ENCODE assay signal across 9 mouse cellular contexts in the genomic region with DNA sequence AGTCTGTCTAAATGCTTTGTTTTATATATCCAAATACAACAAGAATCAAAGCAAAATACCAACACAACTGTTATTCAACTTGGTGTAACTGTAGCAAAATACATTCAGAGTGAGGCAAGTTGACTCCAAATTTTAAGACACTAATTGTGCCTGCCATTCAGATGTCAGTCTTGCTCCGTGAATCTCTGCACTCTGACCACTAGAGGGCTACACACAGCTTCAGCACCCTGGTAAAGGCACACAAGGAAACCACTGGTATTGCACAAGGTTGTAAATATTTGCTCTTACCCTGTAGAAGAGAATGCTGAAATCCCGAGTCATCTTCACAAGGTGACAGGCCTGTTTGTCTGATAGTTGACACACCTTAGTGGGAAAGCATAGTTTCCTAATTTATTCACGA. TPM values are rescaled to one million over a fixed set of nuclear protein-coding genes. Genes with fewer than 3 reads are reported as not detected.
DNase-seq lines count a peak whose midpoint lies in the region; ATAC-seq lines count a peak whose summit lies in the region.
"Had no signal": no experiment of that assay in that cellular context is flagged by ENCODE, and none has a peak within 500 bp of the region (broad histone marks: within the 10 kb centered on the region; RNA-seq: fewer than 3 reads in every experiment).

No protein-coding gene starts in this region.

- no peak overlapping the region for H3K4me3 ChIP-seq in forebrain, embryonic 13.5 days
- H3K4me3 ChIP-seq in midbrain, embryonic 14.5 days (replicated peaks; ENCODE audit: low read depth, low read length) = no peak overlapping the region
- H3K4me3 ChIP-seq: lung, embryonic 15.5 days had no signal

- no peak overlapping the region for H3K27ac ChIP-seq in forebrain, embryonic 13.5 days
- no peak overlapping the region for H3K27ac ChIP-seq in midbrain, embryonic 14.5 days (replicated peaks; ENCODE audit: low read depth, low read length)
- H3K27ac ChIP-seq: lung, embryonic 15.5 days had no signal

- no peak overlapping the region for H3K9ac ChIP-seq in forebrain, embryonic 13.5 days
- no peak overlapping the region for H3K9ac ChIP-seq in midbrain, embryonic 14.5 days (replicated peaks; ENCODE audit: low read length)
- H3K9ac ChIP-seq: lung, embryonic 15.5 days had no signal

- DNase-seq in cerebellum, postnatal 4 days (ENCODE audit: low spot score in 2 of 2) = no peak
- DNase-seq in 3T3-L1 (ENCODE audit: low read depth, low spot score) = peak; percentile 75
- DNase-seq in adrenal gland, postnatal 14 days = peak; percentile 31
- peak; percentile 40 for DNase-seq in kidney, postnatal 14 days
- DNase-seq in midbrain, embryonic 14.5 days = peak; percentile 66
- no peak for DNase-seq in urinary bladder, postnatal 25 days (ENCODE audit: low spot score)

- WGBS in forebrain, embryonic 13.5 days = 45% methylated on average over 3 of the region's 3 CpGs
- 46% methylated on average over 3 of the region's 3 CpGs for WGBS in midbrain, embryonic 14.5 days

- no peaks in the 10 kb centered on the region for H3K9me3 ChIP-seq in forebrain, embryonic 13.5 days (replicated peaks)
- H3K9me3 ChIP-seq in midbrain, embryonic 14.5 days (ENCODE audit: control insufficient read depth, low read length) = no peaks in the 10 kb centered on the region
- H3K9me3 ChIP-seq: lung, embryonic 15.5 days had no signal

- no peaks in the 10 kb centered on the region for H3K4me1 ChIP-seq in forebrain, embryonic 13.5 days
- no peaks in the 10 kb centered on the region for H3K4me1 ChIP-seq in midbrain, embryonic 14.5 days (ENCODE audit: control insufficient read depth, insufficient read depth, low read length)
- H3K4me1 ChIP-seq: lung, embryonic 15.5 days had no signal

- H3K36me3 ChIP-seq in forebrain, embryonic 13.5 days (ENCODE audit: poor library complexity, severe bottlenecking) = no peaks in the 10 kb centered on the region; the same call in 1 of the 2 replicates
- H3K36me3 ChIP-seq in midbrain, embryonic 14.5 days (ENCODE audit: control insufficient read depth, insufficient read depth, low read length) = no peaks in the 10 kb centered on the region

- peak; percentile 75; the same call in 1 of the 2 replicates for ATAC-seq in cerebellum, adult (ENCODE audit: insufficient number of reproducible peaks, low FRiP score, low TSS enrichment)
- ATAC-seq in forebrain, embryonic 13.5 days = peak; percentile 81
- no peak for ATAC-seq in midbrain, embryonic 14.5 days (ENCODE audit: low FRiP score, low TSS enrichment)

- no peaks in the 10 kb centered on the region for H3K27me3 ChIP-seq in forebrain, embryonic 13.5 days
- no peaks in the 10 kb centered on the region for H3K27me3 ChIP-seq in midbrain, embryonic 14.5 days (ENCODE audit: control insufficient read depth, insufficient read depth, low read length)
- H3K27me3 ChIP-seq: lung, embryonic 15.5 days had no signal

- H3K4me2 ChIP-seq in forebrain, embryonic 13.5 days = no peak overlapping the region
- no peak overlapping the region for H3K4me2 ChIP-seq in midbrain, embryonic 14.5 days (ENCODE audit: low read length)
- H3K4me2 ChIP-seq: lung, embryonic 15.5 days had no signal

RNA-seq across cellular contexts. Expression of a gene that starts 31.8 kb away (rescaled TPM):
- 6.2 and 6.8 TPM in 2 replicates for total RNA-seq in adrenal gland, postnatal 14 days (2021)
- polyA plus RNA-seq in forebrain, embryonic 13.5 days (2015; fragmentation: Nextera tagmentation; extraction: Ambion mirVana) = 27.5 and 28.7 TPM in 2 replicates
- 3.8 and 6.0 TPM in 2 replicates for polyA plus RNA-seq in midbrain, embryonic 14.5 days (2014; fragmentation: Nextera tagmentation; extraction: Ambion mirVana)

Comparison
In these comparisons a context has a peak if more than half of its experiments do, and no peak if none do; other contexts are left out.
1. DNase-seq: peak in 3T3-L1 (single experiment), adrenal gland, postnatal 14 days (single experiment), kidney, postnatal 14 days (single experiment) and midbrain, embryonic 14.5 days (single experiment); none in cerebellum, postnatal 4 days (0 of 2) and urinary bladder, postnatal 25 days (single experiment).